Mouse (Mus musculus): ENCODE results near the gene Phykpl. TPM values are rescaled to one million over a fixed set of nuclear protein-coding genes. Genes with fewer than 3 reads are reported as not detected.
"Not testable (repeated sequence)": the region's sequence is repeated elsewhere in the genome, so short reads cannot be mapped to it uniquely, and the experiment has no call there.

The Phykpl gene
- polyA plus RNA-seq, 1 experiment from 2014 or later, result 20.7 TPM

GRCm38 (mm10) chr11:51605602-51606446 lies 21.3 kb downstream of the Phykpl start:
- Histone ChIP-seq H3K27me3 (no peaks in the 10 kb centered on the region), H3K9me3 (replicated peaks) (no peaks in the 10 kb centered on the region), H3K9ac (peak overlapping the region; percentile 100), H3K4me3 (replicated peaks) (peak overlapping the region; percentile 95), H3K4me1 (peaks cover 46% of the 10 kb centered on the region), H3K27ac (replicated peaks) (peak overlapping the region; percentile 95), H3K4me2 (replicated peaks) (peak overlapping the region; percentile 68), H3K36me3 (peaks cover 45% of the 10 kb centered on the region)
- under 1% methylated on average over 62 of the region's 81 CpGs for WGBS
- ATAC-seq (ENCODE audit: insufficient number of reproducible peaks, low FRiP score, low TSS enrichment, low read depth), result peak; percentile 77

GRCm38 (mm10) chr11:51606447-51607095 lies 22.0 kb downstream of the Phykpl start, which contains the start of gene Hnrnpab:
Gene Hnrnpab, minus strand, starts transcription at chr11:51606847.
- peak within 1 kb of the TSS; percentile 95 for H3K27ac ChIP-seq (replicated peaks)
- peaks cover 37% of the 10 kb centered on the region for H3K36me3 ChIP-seq
- ATAC-seq (ENCODE audit: insufficient number of reproducible peaks, low FRiP score, low TSS enrichment, low read depth), result peak; percentile 92
- peak within 1 kb of the TSS; percentile 68 for H3K4me2 ChIP-seq (replicated peaks)
- peak within 1 kb of the TSS; percentile 100 for H3K9ac ChIP-seq
- H3K27me3 ChIP-seq, result no peaks in the 10 kb centered on the region
- peak within 1 kb of the TSS; percentile 95 for H3K4me3 ChIP-seq (replicated peaks)
- no peaks in the 10 kb centered on the region for H3K9me3 ChIP-seq (replicated peaks)
- H3K4me1 ChIP-seq, result peaks cover 45% of the 10 kb centered on the region
- WGBS, result under 1% methylated on average over 74 of the region's 91 CpGs

- H3K36me3 ChIP-seq, result peaks cover 31% of the 10 kb centered on the region
- WGBS, result 8% methylated on average over 15 of the region's 15 CpGs
- H3K4me3 ChIP-seq (replicated peaks), result peak overlapping the region; percentile 95
- no peaks in the 10 kb centered on the region for H3K27me3 ChIP-seq
- no peaks in the 10 kb centered on the region for H3K9me3 ChIP-seq (replicated peaks)
- peak; percentile 32 for ATAC-seq (ENCODE audit: insufficient number of reproducible peaks, low FRiP score, low TSS enrichment, low read depth)
- peak overlapping the region; percentile 69 for H3K9ac ChIP-seq
- peaks cover 38% of the 10 kb centered on the region for H3K4me1 ChIP-seq
- H3K27ac ChIP-seq (replicated peaks), result peak overlapping the region; percentile 82
- H3K4me2 ChIP-seq (replicated peaks), result peak overlapping the region; percentile 67
Measured at GRCm38 (mm10) chr11:51607096-51607738, 22.7 kb downstream of the Phykpl start.

DNA sequence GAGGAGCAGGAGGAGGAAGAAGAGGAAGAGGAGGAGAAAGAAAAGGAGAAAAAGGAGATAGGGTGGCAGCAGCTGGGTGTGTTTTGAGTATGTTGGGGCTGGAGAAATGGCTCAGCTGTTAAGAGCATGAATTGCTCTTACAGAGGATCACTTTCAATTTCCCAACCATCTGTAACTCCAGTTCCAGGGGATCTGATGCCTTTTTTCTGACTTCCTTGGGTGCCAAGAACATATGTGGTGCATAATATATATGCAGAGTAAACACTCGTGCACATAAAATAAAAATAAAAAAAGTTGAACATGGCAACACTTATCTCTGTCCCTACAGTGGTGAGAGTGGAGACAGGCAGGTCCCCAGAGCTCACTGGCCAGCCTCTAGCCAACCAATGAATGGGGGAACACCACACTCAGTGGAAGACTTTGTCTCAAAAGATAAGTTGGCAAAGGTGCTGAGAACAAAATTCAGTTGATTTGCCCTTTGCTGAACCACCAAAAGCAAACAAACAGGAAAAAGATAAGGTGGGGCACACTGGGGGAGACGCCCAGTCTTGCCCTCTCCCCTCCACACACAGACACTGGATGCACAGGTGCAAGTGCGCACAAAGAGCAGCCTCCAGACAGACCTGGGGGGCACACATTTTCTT lies 24.8 kb downstream of the Phykpl start:
- WGBS, result 74% methylated on average over 3 of the region's 3 CpGs
- no peak overlapping the region for H3K4me3 ChIP-seq (replicated peaks)
- no peak overlapping the region for H3K9ac ChIP-seq
- H3K4me1 ChIP-seq, result peaks cover 19% of the 10 kb centered on the region
- no peaks in the 10 kb centered on the region for H3K9me3 ChIP-seq (replicated peaks)
- H3K27me3 ChIP-seq, result no peaks in the 10 kb centered on the region
- no peak for ATAC-seq (ENCODE audit: insufficient number of reproducible peaks, low FRiP score, low TSS enrichment, low read depth)
- H3K27ac ChIP-seq (replicated peaks), result no peak overlapping the region
- H3K4me2 ChIP-seq (replicated peaks), result no peak overlapping the region
- peaks cover 9% of the 10 kb centered on the region for H3K36me3 ChIP-seq

- not testable (repeated sequence) for H3K4me2 ChIP-seq (replicated peaks); H3K27ac ChIP-seq (replicated peaks); H3K27me3 ChIP-seq; H3K9me3 ChIP-seq (replicated peaks); ATAC-seq (ENCODE audit: insufficient number of reproducible peaks, low FRiP score, low TSS enrichment, low read depth); H3K9ac ChIP-seq; H3K4me3 ChIP-seq (replicated peaks); H3K36me3 ChIP-seq
- H3K4me1 ChIP-seq, result peaks cover 17% of the 10 kb centered on the region
- 86% methylated on average over 5 of the region's 5 CpGs for WGBS
Measured at GRCm38 (mm10) chr11:51609940-51610339, 25.4 kb downstream of the Phykpl start.

DNA sequence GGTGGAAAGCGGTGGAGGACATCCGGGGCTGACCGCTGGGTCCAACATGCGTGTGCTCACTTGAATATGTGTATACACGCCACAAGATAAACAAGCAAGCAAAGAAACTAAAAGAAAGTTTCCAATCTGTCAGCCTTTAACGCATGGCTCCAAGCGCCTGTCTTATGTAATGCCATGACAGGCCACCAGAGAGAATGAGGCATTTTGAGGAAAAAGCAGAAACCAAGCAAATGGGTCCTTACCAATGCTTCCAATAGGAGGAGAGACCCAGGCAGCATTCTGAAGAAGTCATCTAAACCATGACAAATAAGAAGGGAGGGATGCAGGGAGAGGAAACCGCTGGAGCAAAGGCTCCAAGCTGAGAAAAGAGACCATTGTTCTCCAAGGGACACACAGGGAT lies 29.7 kb downstream of the Phykpl start:
- WGBS, result 74% methylated on average over 8 of the region's 8 CpGs
- Histone ChIP-seq H3K4me2 (replicated peaks) (no peak overlapping the region), H3K36me3 (no peaks in the 10 kb centered on the region), H3K9me3 (replicated peaks) (no peaks in the 10 kb centered on the region), H3K27me3 (no peaks in the 10 kb centered on the region), H3K4me3 (replicated peaks) (no peak overlapping the region), H3K27ac (replicated peaks) (peak overlapping the region; percentile 94), H3K4me1 (peaks cover 12% of the 10 kb centered on the region), H3K9ac (no peak overlapping the region)
- ATAC-seq (ENCODE audit: insufficient number of reproducible peaks, low FRiP score, low TSS enrichment, low read depth), result no peak

DNA sequence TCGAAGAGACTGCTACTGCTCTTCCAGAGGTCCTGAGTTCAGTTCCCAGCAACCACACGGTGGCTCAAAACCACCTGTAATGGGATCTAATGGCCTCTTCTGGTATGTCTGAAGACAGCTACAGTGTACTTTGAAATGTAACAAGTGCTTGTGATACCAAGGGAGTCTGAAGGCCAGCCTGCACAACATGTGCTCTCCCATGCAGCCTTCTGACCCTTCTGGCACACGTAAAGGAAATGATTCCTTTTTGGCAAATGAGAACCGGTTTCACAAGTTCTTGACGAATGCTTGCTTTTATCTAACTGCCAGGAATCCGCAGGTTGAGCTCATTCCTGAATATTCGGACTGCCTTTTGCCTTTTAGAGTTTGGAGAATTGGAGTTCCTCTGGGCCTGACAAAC lies 30.6 kb downstream of the Phykpl start:
- peak overlapping the region; percentile 94 for H3K27ac ChIP-seq (replicated peaks)

DNA sequence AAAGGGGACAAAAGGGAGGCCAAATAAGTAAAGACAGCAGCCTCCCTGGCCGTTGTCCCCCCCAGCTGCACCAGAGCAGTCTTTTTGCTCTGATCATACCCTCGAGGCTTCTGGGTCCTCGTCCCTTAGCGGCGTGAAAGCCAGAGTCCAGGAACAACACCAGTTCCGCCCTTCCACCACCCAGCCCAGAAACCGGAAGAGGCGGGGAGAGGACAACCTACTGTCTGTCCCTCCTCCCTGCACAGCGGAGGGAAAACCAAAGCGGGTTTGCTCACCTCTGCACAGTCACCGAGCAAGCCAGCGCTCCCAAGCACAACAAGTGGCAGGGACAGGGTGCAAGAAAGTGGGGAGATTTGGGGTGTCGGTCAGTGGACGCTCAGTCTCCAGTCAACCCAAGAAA lies 31.0 kb downstream of the Phykpl start:
- H3K36me3 ChIP-seq, result no peaks in the 10 kb centered on the region
- H3K27ac ChIP-seq (replicated peaks), result peak overlapping the region; percentile 94
- H3K9me3 ChIP-seq (replicated peaks), result no peaks in the 10 kb centered on the region
- peak overlapping the region; percentile 53 for H3K9ac ChIP-seq
- H3K4me2 ChIP-seq (replicated peaks), result peak overlapping the region; percentile 82
- under 1% methylated on average over 14 of the region's 14 CpGs for WGBS
- peak; percentile 66; the same call in 1 of the 2 replicates for ATAC-seq (ENCODE audit: insufficient number of reproducible peaks, low FRiP score, low TSS enrichment, low read depth)
- H3K4me1 ChIP-seq, result peaks cover 19% of the 10 kb centered on the region
- H3K27me3 ChIP-seq, result no peaks in the 10 kb centered on the region
- H3K4me3 ChIP-seq (replicated peaks), result peak overlapping the region; percentile 49

More for the DNA sequence above, 30.6 kb downstream of the Phykpl start:
- no peaks in the 10 kb centered on the region for H3K9me3 ChIP-seq (replicated peaks)
- H3K9ac ChIP-seq, result peak overlapping the region; percentile 53
- H3K27me3 ChIP-seq, result no peaks in the 10 kb centered on the region
- 28% methylated on average over 7 of the region's 7 CpGs for WGBS
- H3K4me3 ChIP-seq (replicated peaks), result peak overlapping the region; percentile 49
- ATAC-seq (ENCODE audit: insufficient number of reproducible peaks, low FRiP score, low TSS enrichment, low read depth), result no peak
- peaks cover 14% of the 10 kb centered on the region for H3K4me1 ChIP-seq
- H3K4me2 ChIP-seq (replicated peaks), result peak overlapping the region; percentile 82
- H3K36me3 ChIP-seq, result no peaks in the 10 kb centered on the region

- H3K4me3 ChIP-seq (replicated peaks), result peak overlapping the region; percentile 49; the same call in 1 of the 2 replicates
- not testable (repeated sequence) for H3K27me3 ChIP-seq; H3K9me3 ChIP-seq (replicated peaks); H3K36me3 ChIP-seq; ATAC-seq (ENCODE audit: insufficient number of reproducible peaks, low FRiP score, low TSS enrichment, low read depth)
- H3K9ac ChIP-seq, result peak overlapping the region; percentile 53; the same call in 1 of the 2 replicates
- peak overlapping the region; percentile 94; the same call in 1 of the 2 replicates for H3K27ac ChIP-seq (replicated peaks)
- 93% methylated on average over 7 of the region's 7 CpGs for WGBS
- H3K4me1 ChIP-seq, result peaks cover 24% of the 10 kb centered on the region
- H3K4me2 ChIP-seq (replicated peaks), result peak overlapping the region; percentile 82
Measured at GRCm38 (mm10) chr11:51616113-51616512, 31.6 kb downstream of the Phykpl start.

DNA sequence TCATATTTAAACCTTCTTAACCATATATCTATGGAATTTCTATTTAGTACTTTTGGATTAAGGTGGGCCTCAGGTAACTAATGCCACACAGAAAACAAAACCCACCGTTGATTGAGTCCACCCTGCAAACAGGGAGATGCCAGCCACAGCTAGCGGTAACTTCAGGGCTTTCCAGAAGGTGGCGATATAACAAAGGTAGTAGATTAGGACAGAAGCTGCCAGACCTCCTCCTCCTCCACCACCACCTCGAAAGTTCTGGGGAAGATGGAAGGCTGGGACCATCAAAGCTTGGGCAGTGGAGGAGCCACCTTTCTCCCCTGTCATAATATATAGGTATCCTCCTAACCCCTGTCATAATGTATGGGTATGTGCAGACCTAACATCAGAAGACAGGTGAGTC lies 33.1 kb downstream of the Phykpl start:
- no peak for ATAC-seq (ENCODE audit: insufficient number of reproducible peaks, low FRiP score, low TSS enrichment, low read depth)
- Histone ChIP-seq H3K27ac (replicated peaks) (no peak overlapping the region), H3K9ac (no peak overlapping the region), H3K36me3 (peaks cover 17% of the 10 kb centered on the region), H3K9me3 (replicated peaks) (no peaks in the 10 kb centered on the region), H3K4me2 (replicated peaks) (no peak overlapping the region), H3K27me3 (no peaks in the 10 kb centered on the region), H3K4me3 (replicated peaks) (no peak overlapping the region), H3K4me1 (peaks cover 30% of the 10 kb centered on the region)
- 3% methylated on average over 4 of the region's 4 CpGs for WGBS

All from embryonic facial prominence, embryonic 15.5 days (tissue).